Mouse (Mus musculus) spleen, adult 2 months (tissue): ENCODE results near the gene Olfr594.
"Not testable (repeated sequence)": the region's sequence is repeated elsewhere in the genome, so short reads cannot be mapped to it uniquely, and the experiment has no call there.

Experiments used
- CTCF ChIP-seq: fragments of 200-500 bp; IDR thresholded peaks from 2 replicates; pipeline ENCODE4 v1.5.1; 2011; ENCODE audit warnings: mild to moderate bottlenecking, inconsistent platforms; ENCODE audit not compliant: insufficient read depth, insufficient read length, insufficient replicate concordance; ENCODE audit errors: extremely low read depth
- POLR2A ChIP-seq: fragments of 200-500 bp; IDR thresholded peaks from 2 replicates; pipeline ENCODE4 v1.6.1; 2011; ENCODE audit warnings: low read depth, low read length, inconsistent platforms

GRCm38 (mm10) chr7:103212050-103212449, 4.7 kb upstream of the Olfr594 start:
- TF ChIP-seq POLR2A, CTCF: not testable (repeated sequence)
